ENCODE assay signal across 11 mouse cellular contexts in genomic region chr11:68805148-68805547, GRCm38 (mm10).
DNase-seq lines count a peak whose midpoint lies in the region; ATAC-seq and TF ChIP-seq lines count a peak whose summit lies in the region.
"Had no signal": no experiment of that assay in that cellular context is flagged by ENCODE, and none has a peak within 500 bp of the region (broad histone marks: within the 10 kb centered on the region; RNA-seq: fewer than 3 reads in every experiment).

No protein-coding gene starts in this region.

- no peaks in the 10 kb centered on the region for H3K79me2 ChIP-seq in CH12.LX (replicated peaks; ENCODE audit: control insufficient read depth, extremely low read depth, insufficient read depth, poor library complexity, severe bottlenecking)

- no peak overlapping the region for H3K27ac ChIP-seq in layer of hippocampus, adult 2 months
- H3K27ac ChIP-seq in CH12.LX (ENCODE audit: insufficient read depth, low read depth), result no peak overlapping the region
- H3K27ac ChIP-seq: hindbrain, embryonic 14.5 days had no signal

- in situ Hi-C loops in CH12.LX (cut with MboI; ENCODE audit: low pct_ligation_motif_present, low pct_unique_long_range_greater_than_20kb, low sequenced_read_pairs), result loop anchor here (10.0 kb wide), 2 partner anchors 50 to 220 kb away; partner anchors contain the start of gene Ccdc42

- H3K4me2 ChIP-seq in CH12.LX (ENCODE audit: insufficient read depth, low read depth, poor library complexity, severe bottlenecking), result no peak overlapping the region
- H3K4me2 ChIP-seq: hindbrain, embryonic 14.5 days had no signal

- peak; percentile 56 for TF ChIP-seq RAD21 in CH12.LX (IDR thresholded peaks at IDR 0.05; ENCODE audit: low read depth, low read length)

- no peaks in the 10 kb centered on the region for H3K27me3 ChIP-seq in CH12.LX (replicated peaks)

- no peak overlapping the region for H3K4me3 ChIP-seq in layer of hippocampus, adult 2 months
- H3K4me3 ChIP-seq in CH12.LX (replicated peaks in 1 of 3; ENCODE audit: low read depth in 2 of 3, low read length in 2 of 3, poor library complexity in 1 of 3), result no peak overlapping the region

- no peak for ATAC-seq in erythroid progenitor cell, adult 5-6 weeks (replicated peaks; ENCODE audit: low FRiP score, poor library complexity, severe bottlenecking)

- H3K9me3 ChIP-seq in CH12.LX (replicated peaks; ENCODE audit: low read length), result no peaks in the 10 kb centered on the region

- peak; percentile 18 for DNase-seq in embryo, embryonic 10.5 days (ENCODE audit: low spot score)
- no peak for DNase-seq in embryo, embryonic 9.5 days (ENCODE audit: extremely low spot score)
- DNase-seq in layer of hippocampus, adult 2 months (ENCODE audit: low spot score in 2 of 2), result no peak
- no peak for DNase-seq in layer of hippocampus, adult 8-10 months (ENCODE audit: low spot score in 2 of 2)
- DNase-seq in CH12.LX (ENCODE audit: extremely low read depth), result peak; percentile 59
- DNase-seq in cerebellum, postnatal 36 days, result peak; percentile 33 to 41
- no peak for DNase-seq in spleen, postnatal 36 days (ENCODE audit: low spot score in 2 of 2)
- DNase-seq: heart, adult 18-20 months; spleen, adult 18-20 months had no signal

- H3K4me1 ChIP-seq in CH12.LX (ENCODE audit: control insufficient read depth in 1 of 2, insufficient read depth in 2 of 2), result no peaks in the 10 kb centered on the region

- no peak for TF ChIP-seq POLR2A in CH12.LX (IDR thresholded peaks at IDR 0.05; ENCODE audit: low read depth, low read length)

- TF ChIP-seq CTCF in layer of hippocampus, adult 2 months (conservative IDR thresholded peaks at IDR 0.05), result peak; percentile 66
- peak in 1 of 2 experiments; percentile 76; a peak in 3 of 4 replicates for TF ChIP-seq CTCF in CH12.LX (conservative IDR thresholded peaks at IDR 0.05 in 1 of 2, IDR thresholded peaks at IDR 0.05 in 1 of 2; ENCODE audit: low read depth in 2 of 2, low read length in 2 of 2)

- TF ChIP-seq EP300 in CH12.LX (IDR thresholded peaks at IDR 0.05; ENCODE audit: low read length), result no peak

- peaks cover 0 to 46% of the 10 kb centered on the region in 2 experiments for H3K36me3 ChIP-seq in CH12.LX (replicated peaks in 1 of 2; ENCODE audit: control insufficient read depth in 1 of 2, insufficient read depth in 1 of 2, low read length in 1 of 2)

- H3K9ac ChIP-seq in CH12.LX (ENCODE audit: insufficient read depth, low read depth), result no peak overlapping the region
- H3K9ac ChIP-seq: hindbrain, embryonic 14.5 days had no signal

- dilution Hi-C loops in CH12.LX (cut with MboI; ENCODE audit: extremely low pct_ligation_motif_present, extremely low pct_unique_long_range_greater_than_20kb, low sequenced_read_pairs), result no loop called here

TF ChIP-seq in CH12.LX, 34 proteins besides CTCF, POLR2A, EP300 and RAD21:
- TF ChIP-seq UBTF (IDR thresholded peaks at IDR 0.05; ENCODE audit: low read depth, low read length) (no peak), MYC (IDR thresholded peaks at IDR 0.05; ENCODE audit: low read depth, low read length) (peak; percentile 57; the same call in 1 of the 2 replicates), ZC3H11A (IDR thresholded peaks at IDR 0.05; ENCODE audit: low read depth, low read length) (peak; percentile 41; the same call in 1 of the 2 replicates), JUND (conservative IDR thresholded peaks at IDR 0.05; ENCODE audit: low read depth, low read length) (no peak), SMC3 (IDR thresholded peaks at IDR 0.05; ENCODE audit: low read depth, low read length) (peak; percentile 77), USF2 (conservative IDR thresholded peaks at IDR 0.05; ENCODE audit: low read depth, low read length) (no peak)
TF ChIP-seq in CH12.LX: peak in this region for 3.

Comparison
In these comparisons a context has a peak if more than half of its experiments do, and no peak if none do; other contexts are left out.
1. DNase-seq: peak in embryo, embryonic 10.5 days (single experiment), CH12.LX (single experiment) and cerebellum, postnatal 36 days (2 of 2); none in embryo, embryonic 9.5 days (single experiment), layer of hippocampus, adult 2 months (0 of 2), layer of hippocampus, adult 8-10 months (0 of 2) and spleen, postnatal 36 days (0 of 2).